Mouse (Mus musculus) E14TG2a.4 (cell line): ENCODE results near the gene Map6.

Source experiments
- CTCF ChIP-seq: conservative IDR thresholded peaks from 2 replicates; pipeline ENCODE4 v1.5.1; 2014; ENCODE audit warnings: low read length
- POU5F1 ChIP-seq: IDR thresholded peaks from 2 replicates; pipeline ENCODE4 v1.6.1; 2014; ENCODE audit warnings: low read length, borderline replicate concordance

GRCm38 (mm10) chr7:99255006-99255405 lies 12.2 kb upstream of the Map6 start:
- no peak for TF ChIP-seq CTCF
- TF ChIP-seq POU5F1 = no peak
